Mouse (Mus musculus): ENCODE measurements at regions not wholly inside any gene's neighbourhood (a gene's known extent, or its start where the extent isn't known, plus 50 kb on each side); places are given as distances from the start of the nearest gene placed in this dataset.

DNA sequence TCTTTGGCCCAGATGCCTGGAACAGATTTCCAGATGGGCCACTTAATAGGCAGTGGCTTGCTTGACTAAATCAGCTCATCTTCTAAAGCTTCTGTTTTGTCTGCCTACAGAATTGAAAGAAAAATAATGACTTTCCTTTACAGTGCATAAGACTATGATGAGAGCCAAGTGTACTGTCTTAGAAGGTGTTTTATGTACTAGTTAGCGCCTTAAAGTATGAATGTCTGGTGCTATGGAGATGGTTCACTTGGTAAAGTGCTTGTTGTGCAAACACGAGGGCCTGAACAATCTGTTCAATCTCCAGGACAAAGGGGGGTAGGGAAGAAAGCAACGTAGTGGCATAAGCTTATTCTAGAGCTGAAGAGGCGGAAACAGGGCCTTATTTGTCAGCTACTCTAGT lies 511.5 kb upstream of the 4930412O13Rik start:
- TF ChIP-seq CTCF (conservative IDR thresholded peaks at IDR 0.05; ENCODE audit: low read length) (no peak), NANOG (IDR thresholded peaks at IDR 0.05; ENCODE audit: borderline replicate concordance, low read length) (no peak), POU5F1 (IDR thresholded peaks at IDR 0.05; ENCODE audit: borderline replicate concordance, low read length) (no peak)

Data from E14TG2a.4 (cell line).